Mouse (Mus musculus) c-Kit-negative CD71-positive TER-119-positive erythroid progenitor cells, embryonic 14.5 days (primary cell): ENCODE data around the gene Fgf4.

Experiments
- DNase-seq: peaks from one replicate; pipeline ENCODE4 v3.0.0-alpha.2; 2013; ENCODE audit warnings: low read depth, low spot score

Gene Fgf4

GRCm38 (mm10) chr7:144908705-144909104 is 61.5 kb downstream of the Fgf4 start:
- DNase-seq = no peak

GRCm38 (mm10) chr7:144911121-144911520 is 64.0 kb downstream of the Fgf4 start:
- DNase-seq = no peak

- DNase-seq = no peak
These were observed 65.7 kb downstream of the Fgf4 start for GRCm38 (mm10) chr7:144912897-144913296.

GRCm38 (mm10) chr7:144914296-144914947 is 67.3 kb downstream of the Fgf4 start:
- DNase-seq = no peak
